Mouse (Mus musculus) heart, embryonic 14.5 days (tissue): ENCODE data around the gene Ralgps1. TPM values are rescaled to one million over a fixed set of nuclear protein-coding genes. Genes with fewer than 3 reads are reported as not detected.

Experiments
- ATAC-seq: fragments of 200-750 bp; cut with Nextera tagmentation; 2 replicates; pipeline ENCODE4 v1.8.0; 2017; ENCODE audit warnings: low read depth, moderate TSS enrichment; ENCODE audit not compliant: insufficient number of reproducible peaks, insufficient read depth, low FRiP score
- H3K27ac ChIP-seq, 2 experiments: fragments of 200-500 bp in 1 of 2; fragments of 300-500 bp in 1 of 2; sonication (generic) in 1 of 2; replicated peaks in 1 of 2; 2 replicates each; pipeline ENCODE4 v1.5.1; 2012 to 2014; ENCODE audit warnings: low read depth in 2 of 2, low read length in 2 of 2, control low read depth in 1 of 2, mild to moderate bottlenecking in 1 of 2, mixed read lengths in 1 of 2; ENCODE audit not compliant: control insufficient read depth in 1 of 2, insufficient read depth in 1 of 2
- H3K27me3 ChIP-seq: fragments of 300-500 bp; sonication (generic); 2 replicates; pipeline ENCODE4 v1.6.1; 2014; ENCODE audit warnings: mild to moderate bottlenecking, low read length, control low read depth; ENCODE audit not compliant: control insufficient read depth, insufficient read depth
- H3K36me3 ChIP-seq: fragments of 300-500 bp; sonication (generic); 2 replicates; pipeline ENCODE4 v1.6.1; 2014; ENCODE audit warnings: mild to moderate bottlenecking, control low read depth, low read length, mixed read lengths; ENCODE audit not compliant: control insufficient read depth, insufficient read depth
- H3K4me1 ChIP-seq, 2 experiments: fragments of 200-500 bp in 1 of 2; fragments of 300-500 bp in 1 of 2; sonication (generic) in 1 of 2; 2 replicates each; pipeline ENCODE4 v1.6.1; 2012 to 2014; ENCODE audit warnings: low read length in 2 of 2, control low read depth in 1 of 2, mixed read lengths in 1 of 2; ENCODE audit not compliant: control insufficient read depth in 2 of 2, insufficient read depth in 2 of 2
- H3K4me2 ChIP-seq: fragments of 300-500 bp; sonication (generic); 2 replicates; pipeline ENCODE4 v1.6.1; 2014; ENCODE audit warnings: mild to moderate bottlenecking, low read length
- H3K4me3 ChIP-seq, 2 experiments: fragments of 200-500 bp in 1 of 2; fragments of 300-500 bp in 1 of 2; sonication (generic) in 1 of 2; 2 replicates each; pipeline ENCODE4 v1.5.1; 2012 to 2014; ENCODE audit warnings: low read length in 2 of 2, mild to moderate bottlenecking in 2 of 2, control low read depth in 1 of 2, low read depth in 1 of 2, moderate library complexity in 1 of 2; ENCODE audit not compliant: control insufficient read depth in 1 of 2, insufficient read depth in 1 of 2
- H3K9ac ChIP-seq: fragments of 300-500 bp; sonication (generic); 2 replicates; pipeline ENCODE4 v1.6.1; 2014; ENCODE audit warnings: mild to moderate bottlenecking, low read length
- H3K9me3 ChIP-seq: fragments of 300-500 bp; sonication (generic); 2 replicates; pipeline ENCODE4 v1.6.1; 2016; ENCODE audit warnings: low read length, control low read depth; ENCODE audit not compliant: control insufficient read depth
- WGBS: fragments of 180-500 bp; shearing (Covaris S2); extraction: QIAGEN DNeasy Blood & Tissue Kit; methylation state at CpG from one replicate; pipeline ENCODE4 v1.1.7; 2014; 5-methylcytosine and 5-hydroxymethylcytosine counted together
- polyA plus RNA-seq: library from polyadenylated mRNA; unstranded; fragments of >200 nt; fragmentation: Nextera tagmentation; extraction: Ambion mirVana; gene quantifications from 2 replicates; pipeline ENCODE4 v1.2.1, GENCODE M21; 2014

The Ralgps1 gene
- polyA plus RNA-seq, 1 experiment from 2014 or later: 6.7 TPM

DNA sequence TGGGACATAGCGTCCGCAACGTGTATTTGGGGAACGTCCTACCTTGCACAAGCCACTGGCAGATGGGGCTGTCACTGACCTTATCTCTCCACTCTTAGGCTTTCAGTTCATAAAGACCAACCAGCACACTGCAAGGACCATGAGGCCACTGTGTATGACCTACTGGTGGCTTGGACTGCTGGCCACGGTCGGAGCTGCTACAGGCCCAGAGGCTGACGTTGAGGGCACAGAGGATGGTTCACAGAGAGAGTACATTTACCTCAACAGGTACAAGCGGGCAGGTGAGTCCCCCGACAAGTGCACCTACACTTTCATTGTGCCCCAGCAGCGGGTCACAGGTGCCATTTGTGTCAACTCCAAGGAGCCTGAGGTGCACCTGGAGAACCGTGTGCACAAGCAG is 143.2 kb downstream of the Ralgps1 start:
- peaks cover 26 to 62% of the 10 kb centered on the region in 2 experiments for H3K4me1 ChIP-seq
- H3K4me2 ChIP-seq: no peak overlapping the region
- H3K9ac ChIP-seq: no peak overlapping the region
- H3K36me3 ChIP-seq: peaks cover 58% of the 10 kb centered on the region
- 63% methylated on average over 11 of the region's 11 CpGs for WGBS
- ATAC-seq: no peak
- H3K27me3 ChIP-seq: no peaks in the 10 kb centered on the region
- H3K4me3 ChIP-seq: no peak overlapping the region
- no peak overlapping the region for H3K27ac ChIP-seq
- no peaks in the 10 kb centered on the region for H3K9me3 ChIP-seq

DNA sequence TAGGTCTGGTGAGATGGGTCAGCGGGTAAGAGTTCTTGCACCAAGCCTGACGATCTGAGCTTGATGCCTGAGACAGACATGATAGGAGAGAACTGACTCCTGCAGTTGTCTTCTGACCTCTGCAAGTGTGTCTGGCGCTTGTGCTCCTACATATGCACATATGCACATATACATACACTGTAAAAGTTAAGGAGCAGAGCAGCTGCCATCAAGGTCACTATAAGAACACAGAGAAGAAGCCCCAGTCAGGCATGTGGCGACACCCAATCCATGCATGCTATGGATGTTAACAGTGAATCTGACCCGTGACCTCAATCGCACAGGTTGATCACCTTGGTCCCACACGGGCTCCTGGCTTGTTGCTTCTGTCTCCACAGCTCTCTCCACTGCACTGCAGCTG is 145.4 kb downstream of the Ralgps1 start:
- 87% methylated on average over 7 of the region's 7 CpGs for WGBS

DNA sequence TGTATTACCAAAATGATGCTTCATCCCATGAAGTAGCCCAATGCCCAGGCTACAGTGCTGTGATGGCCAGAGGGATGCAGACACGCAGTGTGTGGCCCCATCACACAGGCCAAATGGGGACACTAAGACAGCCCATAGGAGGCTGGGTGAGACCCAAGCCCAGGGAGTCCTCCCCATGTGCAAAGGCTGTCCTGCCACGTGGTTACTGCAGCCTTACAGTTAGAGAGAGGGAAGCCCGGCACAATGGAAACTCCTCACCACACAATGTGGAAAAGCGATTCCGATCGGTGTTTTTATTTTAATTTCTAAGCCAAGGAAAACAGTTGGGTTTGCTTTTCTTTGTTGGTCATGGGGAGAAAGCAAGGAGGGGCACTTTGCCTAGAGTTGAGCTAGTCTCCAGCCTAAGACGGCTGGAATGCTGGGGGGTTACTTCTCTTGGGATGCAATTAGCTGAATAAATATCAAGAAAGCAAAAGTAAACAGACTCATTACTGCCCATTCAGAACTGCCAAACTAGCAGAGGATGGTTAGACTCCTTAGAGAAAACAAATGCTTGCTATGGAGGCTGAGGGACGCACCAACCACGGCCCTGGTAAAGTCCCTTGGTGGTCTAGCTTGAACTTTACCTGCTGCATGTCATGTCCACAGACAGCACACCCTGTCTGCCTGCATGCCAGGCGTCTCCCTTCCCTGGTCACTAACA is 147.5 kb downstream of the Ralgps1 start:
- Histone ChIP-seq H3K9me3 (no peaks in the 10 kb centered on the region), H3K4me3 (no peak overlapping the region), H3K4me1 (peaks cover 19 to 46% of the 10 kb centered on the region in 2 experiments), H3K27me3 (no peaks in the 10 kb centered on the region), H3K4me2 (no peak overlapping the region), H3K27ac (0 out of 4 replicates have a peak overlapping the region, but pooled peaks of 1 of the 2 experiments have one; percentile 17), H3K36me3 (peaks cover 47% of the 10 kb centered on the region), H3K9ac (no peak overlapping the region)
- ATAC-seq: no peak
- WGBS: 62% methylated on average over 10 of the region's 10 CpGs

More for the DNA sequence above, 145.4 kb downstream of the Ralgps1 start:
- no peak overlapping the region for H3K4me3 ChIP-seq
- peaks cover 9 to 42% of the 10 kb centered on the region in 2 experiments for H3K4me1 ChIP-seq
- no peaks in the 10 kb centered on the region for H3K27me3 ChIP-seq
- H3K9me3 ChIP-seq: no peaks in the 10 kb centered on the region
- H3K9ac ChIP-seq: no peak overlapping the region
- H3K36me3 ChIP-seq: peaks cover 63% of the 10 kb centered on the region
- no peak overlapping the region for H3K27ac ChIP-seq
- no peak for ATAC-seq
- no peak overlapping the region for H3K4me2 ChIP-seq

DNA sequence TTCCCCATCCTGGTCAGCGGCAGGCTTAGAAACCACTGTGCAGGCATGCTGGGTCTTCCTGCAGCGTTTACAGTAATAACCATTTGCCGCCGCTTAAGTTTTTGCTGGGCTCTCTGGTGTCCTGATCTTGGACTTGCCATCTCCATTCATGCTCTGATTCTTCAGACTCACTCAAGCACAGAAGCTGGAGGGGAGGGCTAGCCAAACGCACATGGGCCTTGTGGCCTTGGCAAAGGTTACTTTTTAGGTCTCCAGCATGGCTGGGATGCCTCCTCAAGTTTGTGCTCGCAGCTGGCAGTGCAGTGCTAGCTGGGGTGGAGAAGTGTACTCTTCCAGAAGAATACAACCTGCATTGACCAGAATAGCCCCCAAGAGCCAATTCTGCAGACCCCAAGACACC is 148.8 kb downstream of the Ralgps1 start:
- 88% methylated on average over 6 of the region's 6 CpGs for WGBS
- ATAC-seq: no peak
- Histone ChIP-seq H3K27me3 (no peaks in the 10 kb centered on the region), H3K4me1 (peaks cover 21 to 47% of the 10 kb centered on the region in 2 experiments), H3K9ac (no peak overlapping the region), H3K9me3 (no peaks in the 10 kb centered on the region), H3K27ac (no peak overlapping the region), H3K4me2 (no peak overlapping the region), H3K36me3 (peaks cover 40% of the 10 kb centered on the region), H3K4me3 (no peak overlapping the region)

DNA sequence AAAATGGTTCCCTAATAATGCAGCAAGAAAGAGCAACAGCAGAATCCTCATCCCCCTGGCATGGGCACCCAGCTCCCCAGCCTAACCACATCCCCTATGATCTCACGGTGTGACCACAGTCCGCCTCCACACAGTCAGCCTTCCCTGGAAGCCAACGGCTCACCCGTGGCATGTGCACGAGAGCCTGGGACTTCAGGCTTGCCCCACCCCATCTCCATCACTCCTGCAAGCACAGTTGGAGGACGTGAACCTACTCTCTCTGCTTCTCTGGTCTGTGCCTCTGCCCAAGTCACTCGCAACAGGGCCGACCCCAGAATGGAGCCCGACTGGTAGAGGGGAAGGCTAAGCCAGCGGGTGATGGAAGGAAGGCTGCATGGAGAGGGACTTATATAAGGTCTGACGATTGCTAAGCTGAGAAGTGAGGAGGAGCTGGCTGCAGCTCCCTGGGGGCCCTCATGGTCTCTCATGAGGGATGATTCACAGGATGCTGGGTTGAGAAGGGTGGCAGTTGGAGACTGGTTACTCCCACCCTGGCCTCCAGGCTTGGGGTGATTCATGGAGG is 149.9 kb downstream of the Ralgps1 start:
- WGBS: 82% methylated on average over 11 of the region's 11 CpGs
- Histone ChIP-seq H3K4me1 (peaks cover 27 to 46% of the 10 kb centered on the region in 2 experiments), H3K27ac (no peak overlapping the region)

DNA sequence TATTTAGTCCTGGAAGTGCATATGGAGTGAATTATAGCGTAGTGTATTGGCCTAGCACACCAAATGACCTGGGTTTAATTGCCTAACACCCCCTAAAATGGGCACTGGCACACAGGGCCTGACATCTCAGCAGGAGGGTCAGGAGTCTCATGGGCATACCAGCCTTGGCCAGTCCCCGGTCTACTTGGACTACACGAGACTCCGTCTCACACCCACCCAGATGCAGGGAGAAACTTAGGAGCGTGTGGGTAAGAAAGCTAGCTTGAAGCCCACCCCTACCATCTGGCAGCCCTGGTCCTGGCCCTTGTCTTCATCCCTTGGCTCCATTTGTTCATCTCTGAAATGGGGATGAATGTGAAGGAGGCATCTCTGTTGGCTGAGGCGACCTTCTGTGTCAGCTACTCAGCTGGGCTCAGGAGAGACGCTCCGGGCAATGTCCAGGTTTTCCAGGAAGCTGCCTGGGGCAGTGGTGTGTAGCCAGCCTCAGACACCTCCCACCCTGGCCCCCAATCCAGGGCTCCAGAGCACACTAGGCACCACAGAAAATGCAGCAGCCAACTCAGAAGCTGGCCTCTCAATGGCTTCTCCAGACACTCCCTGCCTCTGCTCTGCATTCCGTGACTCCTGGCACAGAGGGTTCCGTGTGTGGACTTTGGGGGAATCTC is 150.5 kb downstream of the Ralgps1 start:
- peaks cover 27 to 46% of the 10 kb centered on the region in 2 experiments for H3K4me1 ChIP-seq
- peaks cover 40% of the 10 kb centered on the region for H3K36me3 ChIP-seq
- WGBS: 87% methylated on average over 10 of the region's 10 CpGs

More for the DNA sequence above, 149.9 kb downstream of the Ralgps1 start:
- H3K4me2 ChIP-seq: no peak overlapping the region
- no peak overlapping the region for H3K9ac ChIP-seq
- no peaks in the 10 kb centered on the region for H3K9me3 ChIP-seq
- no peaks in the 10 kb centered on the region for H3K27me3 ChIP-seq
- H3K36me3 ChIP-seq: peaks cover 40% of the 10 kb centered on the region
- no peak overlapping the region for H3K4me3 ChIP-seq
- ATAC-seq: no peak

DNA sequence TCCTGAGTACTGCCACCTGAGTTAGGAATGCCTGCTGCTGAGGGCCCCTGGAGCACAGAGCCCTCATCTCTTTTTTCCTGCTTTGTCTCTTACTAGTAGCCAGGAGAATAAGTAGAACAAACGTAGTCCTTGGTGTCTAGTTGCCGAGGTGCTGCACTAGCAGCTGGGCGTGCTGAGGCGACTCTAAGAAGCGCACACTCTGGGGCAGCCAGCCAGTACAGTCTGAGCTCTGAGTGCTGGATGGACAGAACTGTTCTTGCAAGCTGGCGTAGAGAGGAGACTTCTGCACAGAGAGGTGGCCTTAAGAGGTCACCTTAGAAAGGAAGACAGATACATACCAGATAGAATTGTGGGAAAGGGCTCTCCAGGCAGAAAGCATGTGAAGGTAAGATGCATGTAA is 151.0 kb downstream of the Ralgps1 start:
- 0 out of 4 replicates have a peak overlapping the region, but pooled peaks of 1 of the 2 experiments have one; percentile 10 for H3K27ac ChIP-seq
- no peaks in the 10 kb centered on the region for H3K9me3 ChIP-seq
- ATAC-seq: no peak
- 0 out of 2 replicates have a peak overlapping the region, but pooled peaks have one; percentile 21 for H3K4me2 ChIP-seq
- peaks cover 30 to 50% of the 10 kb centered on the region in 2 experiments for H3K4me1 ChIP-seq
- no peak overlapping the region for H3K4me3 ChIP-seq
- peak overlapping the region; percentile 27; the same call in 1 of the 2 replicates for H3K9ac ChIP-seq
- H3K36me3 ChIP-seq: peaks cover 35% of the 10 kb centered on the region
- H3K27me3 ChIP-seq: no peaks in the 10 kb centered on the region
- 68% methylated on average over 6 of the region's 6 CpGs for WGBS

More for the DNA sequence above, 150.5 kb downstream of the Ralgps1 start:
- ATAC-seq: no peak
- H3K4me2 ChIP-seq: no peak overlapping the region
- no peak overlapping the region for H3K4me3 ChIP-seq
- no peaks in the 10 kb centered on the region for H3K9me3 ChIP-seq
- 0 out of 2 replicates have a peak overlapping the region, but pooled peaks have one; percentile 8 for H3K9ac ChIP-seq
- no peak overlapping the region for H3K27ac ChIP-seq
- H3K27me3 ChIP-seq: no peaks in the 10 kb centered on the region
